Mouse (Mus musculus) olfactory bulb, adult 2 months (tissue): Measurements from ENCODE around the gene Mrpl33.
A peak's percentile ranks its signal among the peaks of the same experiment; 100 is the strongest.

Experiments
- CTCF ChIP-seq: fragments of 200-500 bp; IDR thresholded peaks from 2 replicates; pipeline ENCODE4 v1.5.1; 2012; ENCODE audit warnings: low read depth, mild to moderate bottlenecking, low read length, moderate library complexity; ENCODE audit not compliant: insufficient read depth
- POLR2A ChIP-seq: fragments of 200-500 bp; IDR thresholded peaks from 2 replicates; pipeline ENCODE4 v1.6.1; 2012; ENCODE audit warnings: mild to moderate bottlenecking, low read depth, low read length, moderate library complexity; ENCODE audit not compliant: insufficient read depth

DNA sequence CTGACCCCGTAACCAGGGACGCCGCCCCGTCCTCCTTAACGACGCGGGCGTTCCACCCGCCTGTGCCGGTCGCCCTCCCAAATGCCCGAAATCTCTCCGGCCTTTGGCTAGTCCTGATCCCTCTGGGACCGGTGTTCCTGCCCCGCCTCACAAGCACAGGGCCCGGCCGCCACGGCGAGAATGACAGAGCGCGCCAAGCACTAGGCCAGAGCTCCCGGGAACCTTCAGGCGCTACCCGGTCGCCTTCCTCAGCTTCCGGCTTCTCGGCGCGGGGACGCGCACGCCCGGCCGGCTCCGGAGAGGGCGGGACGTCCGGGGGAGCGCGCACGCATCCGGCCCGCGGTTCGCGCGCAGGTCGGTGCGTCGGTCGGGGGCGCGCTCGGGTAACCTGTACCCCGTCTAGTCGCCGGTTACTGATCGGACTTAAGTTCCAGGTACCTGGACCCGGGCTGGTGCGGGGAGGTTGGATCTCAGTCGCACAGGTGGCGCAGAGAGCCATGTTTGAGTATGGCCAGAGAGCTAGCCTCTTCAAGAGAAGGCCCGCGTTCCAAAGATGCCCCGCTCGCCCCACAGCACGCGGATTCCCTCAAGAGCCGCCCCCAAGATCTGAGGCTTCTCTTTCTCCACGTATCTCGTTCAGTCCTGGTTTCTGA, 101.0 kb downstream of the Mrpl33 start, which contains the start of gene Babam2:
- TF ChIP-seq CTCF (no peak; the same call in 1 of the 2 replicates), POLR2A (peak; percentile 78)
